Mouse (Mus musculus) erythroblast, embryonic 14.5 days (primary cell): ENCODE measurements around the gene Cnnm2. TPM values are rescaled to one million over a fixed set of nuclear protein-coding genes. Genes with fewer than 3 reads are reported as not detected.
"Not testable (repeated sequence)": the region's sequence is repeated elsewhere in the genome, so short reads cannot be mapped to it uniquely, and the experiment has no call there.

Source experiments
- H3K27me3 ChIP-seq: 2 replicates; pipeline ENCODE4 v1.6.1; 2012; ENCODE audit warnings: inconsistent platforms; ENCODE audit not compliant: control insufficient read depth
- H3K36me3 ChIP-seq: 2 replicates; pipeline ENCODE4 v1.6.1; 2012; ENCODE audit warnings: mild to moderate bottlenecking, inconsistent platforms; ENCODE audit not compliant: control insufficient read depth
- H3K4me1 ChIP-seq: 2 replicates; pipeline ENCODE4 v1.6.1; 2012; ENCODE audit warnings: inconsistent platforms; ENCODE audit not compliant: control insufficient read depth
- H3K4me3 ChIP-seq: replicated peaks from 2 replicates; pipeline ENCODE3; 2012; ENCODE audit warnings: moderate library complexity, mild to moderate bottlenecking, inconsistent platforms
- H3K9me3 ChIP-seq: 2 replicates; pipeline ENCODE4 v1.6.1; 2012; ENCODE audit warnings: low read length, inconsistent platforms, mixed read lengths; ENCODE audit not compliant: control insufficient read depth
- GATA1 ChIP-seq: IDR thresholded peaks from 2 replicates; pipeline ENCODE4 v1.6.1; 2012; ENCODE audit warnings: low read length, inconsistent platforms, mixed read lengths
- TAL1 ChIP-seq: IDR thresholded peaks from 3 replicates; pipeline ENCODE4 v1.6.1; 2012; ENCODE audit warnings: low read length, inconsistent platforms, mixed read lengths
- polyA plus RNA-seq: library from polyadenylated mRNA; stranded (reverse); fragments of >175 nt; gene quantifications from 2 replicates; pipeline ENCODE4 v1.2.3, GENCODE M21; 2012

Gene Cnnm2
- polyA plus RNA-seq, 1 experiment, result 4.9 TPM

- no peaks in the 10 kb centered on the region for H3K9me3 ChIP-seq
- peaks cover 19% of the 10 kb centered on the region for H3K4me1 ChIP-seq
- no peak overlapping the region for H3K4me3 ChIP-seq
- TF ChIP-seq GATA1 (no peak), TAL1 (no peak)
- H3K27me3 ChIP-seq, result no peaks in the 10 kb centered on the region
- H3K36me3 ChIP-seq, result no peaks in the 10 kb centered on the region; the same call in 1 of the 2 replicates
Measured at GRCm38 (mm10) chr19:46731351-46731750, 30.0 kb upstream of the Cnnm2 start.

- H3K36me3 ChIP-seq, H3K27me3 ChIP-seq, H3K9me3 ChIP-seq, H3K4me3 ChIP-seq: not testable (repeated sequence)
- H3K4me1 ChIP-seq, result peaks cover 11% of the 10 kb centered on the region
Measured at GRCm38 (mm10) chr19:46732673-46733072, 28.7 kb upstream of the Cnnm2 start.

- Histone ChIP-seq H3K27me3 (no peaks in the 10 kb centered on the region), H3K36me3 (no peaks in the 10 kb centered on the region; the same call in 1 of the 2 replicates), H3K9me3 (no peaks in the 10 kb centered on the region), H3K4me3 (no peak overlapping the region), H3K4me1 (peaks cover 2% of the 10 kb centered on the region; the same call in 1 of the 2 replicates)
- TF ChIP-seq GATA1, result no peak
Measured at GRCm38 (mm10) chr19:46733626-46734025, 27.8 kb upstream of the Cnnm2 start.

GRCm38 (mm10) chr19:46735241-46735640 is 26.2 kb upstream of the Cnnm2 start:
- Histone ChIP-seq H3K27me3 (no peaks in the 10 kb centered on the region), H3K4me1 (no peaks in the 10 kb centered on the region), H3K9me3 (no peaks in the 10 kb centered on the region), H3K36me3 (no peaks in the 10 kb centered on the region; the same call in 1 of the 2 replicates), H3K4me3 (no peak overlapping the region)
- TF ChIP-seq GATA1 (no peak), TAL1 (no peak)

GRCm38 (mm10) chr19:46737106-46737505 is 24.3 kb upstream of the Cnnm2 start:
- Histone ChIP-seq H3K27me3 (no peaks in the 10 kb centered on the region), H3K4me3 (no peak overlapping the region), H3K9me3 (no peaks in the 10 kb centered on the region), H3K4me1 (no peaks in the 10 kb centered on the region), H3K36me3 (no peaks in the 10 kb centered on the region; the same call in 1 of the 2 replicates)
- TF ChIP-seq TAL1 (no peak), GATA1 (no peak)

- Histone ChIP-seq H3K27me3 (no peaks in the 10 kb centered on the region), H3K4me3 (no peak overlapping the region), H3K4me1 (no peaks in the 10 kb centered on the region), H3K9me3 (no peaks in the 10 kb centered on the region), H3K36me3 (no peaks in the 10 kb centered on the region; the same call in 1 of the 2 replicates)
- TF ChIP-seq GATA1 (no peak), TAL1 (no peak)
Measured at GRCm38 (mm10) chr19:46740341-46741008, 20.9 kb upstream of the Cnnm2 start.

GRCm38 (mm10) chr19:46741574-46741973 is 19.8 kb upstream of the Cnnm2 start:
- TF ChIP-seq TAL1, result no peak
- Histone ChIP-seq H3K27me3 (no peaks in the 10 kb centered on the region), H3K36me3 (no peaks in the 10 kb centered on the region; the same call in 1 of the 2 replicates)

GRCm38 (mm10) chr19:46744681-46745080 is 16.7 kb upstream of the Cnnm2 start:
- Histone ChIP-seq H3K9me3 (no peaks in the 10 kb centered on the region), H3K4me3 (no peak overlapping the region), H3K4me1 (no peaks in the 10 kb centered on the region), H3K36me3 (no peaks in the 10 kb centered on the region; the same call in 1 of the 2 replicates), H3K27me3 (peaks cover 1% of the 10 kb centered on the region)
- TF ChIP-seq GATA1 (no peak), TAL1 (no peak)

More at GRCm38 (mm10) chr19:46741574-46741973, 19.8 kb upstream of the Cnnm2 start:
- no peaks in the 10 kb centered on the region for H3K9me3 ChIP-seq
- no peak overlapping the region for H3K4me3 ChIP-seq
- H3K4me1 ChIP-seq, result no peaks in the 10 kb centered on the region

GRCm38 (mm10) chr19:46747799-46748198 is 13.6 kb upstream of the Cnnm2 start:
- TF ChIP-seq TAL1 (no peak), GATA1 (no peak)
- Histone ChIP-seq H3K36me3 (no peaks in the 10 kb centered on the region), H3K4me1 (no peaks in the 10 kb centered on the region), H3K4me3 (no peak overlapping the region), H3K9me3 (no peaks in the 10 kb centered on the region), H3K27me3 (peaks cover 17% of the 10 kb centered on the region)

- no peaks in the 10 kb centered on the region for H3K36me3 ChIP-seq
- no peak overlapping the region for H3K4me3 ChIP-seq
- no peaks in the 10 kb centered on the region for H3K4me1 ChIP-seq
- TF ChIP-seq TAL1, result no peak
- TF ChIP-seq GATA1, result no peak
- H3K9me3 ChIP-seq, result no peaks in the 10 kb centered on the region
- peaks cover 36% of the 10 kb centered on the region for H3K27me3 ChIP-seq
Measured at GRCm38 (mm10) chr19:46752235-46752634, 9.2 kb upstream of the Cnnm2 start.
